Mouse (Mus musculus) limb, embryonic 14.5 days (tissue): ENCODE measurements at regions not wholly inside any gene's neighbourhood (a gene's known extent, or its start where the extent isn't known, plus 50 kb on each side); places are given as distances from the start of the nearest gene placed in this dataset.

Source experiments
- ATAC-seq: fragments of 200-750 bp; cut with Nextera tagmentation; 2 replicates; pipeline ENCODE4 v1.8.0; 2017; ENCODE audit warnings: low read depth, moderate number of reproducible peaks, moderate TSS enrichment; ENCODE audit not compliant: low FRiP score
- DNase-seq: peaks from one replicate; pipeline ENCODE4 v3.0.0-alpha.2; 2015; ENCODE audit warnings: low spot score
- H3K27ac ChIP-seq: fragments of 300-500 bp; sonication (generic); replicated peaks from 2 replicates; pipeline ENCODE4 v1.5.1; 2014; ENCODE audit warnings: low read depth, mild to moderate bottlenecking, low read length, moderate library complexity, mixed read lengths
- H3K27me3 ChIP-seq: fragments of 300-500 bp; sonication (generic); 2 replicates; pipeline ENCODE4 v1.6.1; 2014; ENCODE audit warnings: low read length, mixed read lengths; ENCODE audit not compliant: control insufficient read depth, insufficient read depth
- H3K36me3 ChIP-seq: fragments of 300-500 bp; sonication (generic); 2 replicates; pipeline ENCODE4 v1.6.1; 2014; ENCODE audit warnings: mild to moderate bottlenecking, low read length, moderate library complexity, mixed read lengths; ENCODE audit not compliant: control insufficient read depth, insufficient read depth
- H3K4me1 ChIP-seq: fragments of 300-500 bp; sonication (generic); 2 replicates; pipeline ENCODE4 v1.6.1; 2014; ENCODE audit warnings: antibody characterized with exemption, low read length, mixed read lengths; ENCODE audit not compliant: control insufficient read depth, insufficient read depth
- H3K4me2 ChIP-seq: fragments of 300-500 bp; sonication (generic); replicated peaks from 2 replicates; pipeline ENCODE4 v1.6.1; 2014; ENCODE audit warnings: low read depth, mild to moderate bottlenecking, low read length, moderate library complexity; ENCODE audit not compliant: severe bottlenecking
- H3K4me3 ChIP-seq: fragments of 300-500 bp; sonication (generic); replicated peaks from 2 replicates; pipeline ENCODE4 v1.5.1; 2014; ENCODE audit warnings: low read length
- H3K9ac ChIP-seq: fragments of 300-500 bp; sonication (generic); 2 replicates; pipeline ENCODE4 v1.6.1; 2014; ENCODE audit warnings: mild to moderate bottlenecking, low read depth, low read length, moderate library complexity; ENCODE audit not compliant: severe bottlenecking
- H3K9me3 ChIP-seq: fragments of 300-500 bp; sonication (generic); 2 replicates; pipeline ENCODE4 v1.6.1; 2016; ENCODE audit warnings: low read length; ENCODE audit not compliant: control insufficient read depth
- POLR2A ChIP-seq: fragments of 200-500 bp; IDR thresholded peaks from 2 replicates; pipeline ENCODE4 v1.8.0; 2012; ENCODE audit warnings: inconsistent platforms, mild to moderate bottlenecking, moderate library complexity, borderline replicate concordance; ENCODE audit not compliant: insufficient read depth, insufficient read length; ENCODE audit errors: extremely low read depth
- WGBS: fragments of 180-500 bp; shearing (Covaris S2); extraction: QIAGEN DNeasy Blood & Tissue Kit; methylation state at CpG from one replicate; pipeline ENCODE4 v1.1.7; 2014; 5-methylcytosine and 5-hydroxymethylcytosine counted together

DNA sequence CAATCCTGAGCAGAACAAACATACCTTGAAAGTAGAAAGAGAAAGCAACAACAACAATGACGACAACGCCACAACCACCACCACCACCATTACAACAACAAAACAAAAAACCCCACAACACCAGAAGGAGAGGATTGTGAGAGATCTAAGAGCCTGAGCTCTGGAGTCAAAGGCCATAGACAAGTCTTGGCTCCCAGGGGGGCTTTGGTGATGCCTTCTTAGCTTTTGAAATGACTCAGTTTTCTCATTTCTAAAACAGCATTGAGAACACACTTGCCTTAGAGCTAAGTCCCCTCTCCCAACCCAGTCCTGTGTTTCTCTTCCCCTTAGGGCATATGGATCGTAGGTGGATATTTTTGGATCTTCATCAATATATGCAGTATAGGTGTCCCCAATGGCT, 112.2 kb downstream of the Kif20b start:
- no peak overlapping the region for H3K4me2 ChIP-seq
- H3K4me1 ChIP-seq, result no peaks in the 10 kb centered on the region
- no peak overlapping the region for H3K27ac ChIP-seq
- no peaks in the 10 kb centered on the region for H3K27me3 ChIP-seq
- TF ChIP-seq POLR2A, result no peak
- ATAC-seq (no peak), DNase-seq (no peak)
- no peak overlapping the region for H3K9ac ChIP-seq
- no peak overlapping the region for H3K4me3 ChIP-seq
- no peaks in the 10 kb centered on the region for H3K36me3 ChIP-seq
- 97% methylated on average over 3 of the region's 3 CpGs for WGBS
- no peaks in the 10 kb centered on the region for H3K9me3 ChIP-seq

DNA sequence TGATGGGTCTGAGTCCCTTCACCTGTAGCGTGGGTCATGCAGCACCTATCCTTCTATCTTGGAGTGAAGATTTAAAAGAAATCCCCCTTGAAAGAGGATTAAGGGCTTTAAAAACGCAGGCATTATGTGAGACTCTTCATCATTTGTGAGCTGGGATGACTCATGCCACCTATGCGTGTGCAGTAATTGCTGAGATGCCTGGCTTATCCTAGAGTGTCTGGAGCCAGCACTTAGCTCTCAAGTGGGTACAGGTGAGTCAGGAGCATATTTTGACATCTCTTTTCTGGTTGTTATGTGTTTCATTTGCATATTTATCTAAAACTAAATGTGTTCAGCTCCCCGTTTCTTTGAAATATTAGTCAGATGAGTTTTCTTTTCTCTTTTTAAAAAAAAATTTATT, 123.4 kb downstream of the Kif20b start:
- Histone ChIP-seq H3K9me3 (no peaks in the 10 kb centered on the region), H3K36me3 (no peaks in the 10 kb centered on the region), H3K4me3 (no peak overlapping the region), H3K4me1 (no peaks in the 10 kb centered on the region), H3K27me3 (no peaks in the 10 kb centered on the region), H3K4me2 (no peak overlapping the region), H3K9ac (no peak overlapping the region), H3K27ac (no peak overlapping the region)
- no peak for TF ChIP-seq POLR2A
- ATAC-seq, result no peak
- DNase-seq, result no peak
- 80% methylated on average over 4 of the region's 4 CpGs for WGBS

DNA sequence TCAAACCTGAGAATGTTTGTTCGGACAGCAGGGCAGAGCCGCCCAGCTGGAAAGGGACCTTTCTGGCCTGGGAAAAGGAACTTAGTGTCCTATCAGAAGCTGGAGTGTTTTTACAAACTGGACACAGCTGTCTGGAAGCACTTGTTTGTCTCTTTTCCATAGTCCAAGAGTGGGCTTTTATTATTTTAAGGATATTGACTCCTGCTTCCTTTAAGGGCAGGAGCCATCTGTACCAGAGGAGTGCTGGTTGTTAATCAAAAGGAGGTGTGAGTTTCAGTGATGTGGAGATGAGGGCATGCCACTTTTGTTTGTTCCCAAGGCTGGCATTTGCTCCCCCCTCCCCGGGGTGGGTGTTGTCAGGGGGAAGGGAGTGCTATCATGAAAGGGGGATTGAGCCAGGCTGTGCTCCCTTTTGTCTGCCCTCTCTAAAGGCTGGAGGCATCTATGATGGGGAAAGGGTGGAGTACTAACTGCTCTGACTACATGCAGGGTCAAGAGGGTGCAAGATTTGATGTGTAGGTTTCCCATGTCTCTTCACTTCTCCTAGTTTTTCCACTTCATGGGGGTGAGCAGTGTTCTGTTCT, 144.3 kb downstream of the Kif20b start:
- Histone ChIP-seq H3K4me3 (no peak overlapping the region), H3K27ac (no peak overlapping the region), H3K9me3 (no peaks in the 10 kb centered on the region), H3K27me3 (no peaks in the 10 kb centered on the region), H3K36me3 (no peaks in the 10 kb centered on the region), H3K4me1 (no peaks in the 10 kb centered on the region), H3K4me2 (no peak overlapping the region), H3K9ac (no peak overlapping the region)
- TF ChIP-seq POLR2A, result no peak
- 58% methylated on average over 3 of the region's 3 CpGs for WGBS
- ATAC-seq, result no peak
- DNase-seq, result no peak

DNA sequence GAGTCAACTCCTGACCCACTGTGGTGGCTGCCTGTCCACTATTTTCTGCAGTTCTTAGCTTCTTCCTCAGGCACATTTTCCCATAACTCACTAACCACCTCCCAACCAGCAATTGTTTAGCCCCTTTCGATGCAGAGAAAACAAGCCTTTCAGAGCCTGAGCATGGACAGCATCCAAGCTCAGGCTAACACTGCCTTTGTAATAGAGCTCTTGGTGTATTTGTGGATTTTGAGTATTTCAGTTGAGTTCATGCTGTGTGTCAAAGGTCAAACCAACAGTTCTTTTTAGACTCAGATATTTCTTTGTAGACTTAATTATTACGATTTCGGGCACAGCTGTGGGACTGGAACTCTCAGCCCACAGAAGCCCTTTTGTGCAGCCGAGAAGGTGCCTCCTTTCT, 159.0 kb downstream of the Kif20b start:
- H3K4me3 ChIP-seq, result no peak overlapping the region
- H3K4me1 ChIP-seq, result no peaks in the 10 kb centered on the region
- H3K27me3 ChIP-seq, result no peaks in the 10 kb centered on the region
- TF ChIP-seq POLR2A, result no peak
- WGBS, result 67% methylated on average over 4 of the region's 4 CpGs
- DNase-seq (no peak), ATAC-seq (no peak)
- no peaks in the 10 kb centered on the region for H3K9me3 ChIP-seq
- H3K27ac ChIP-seq, result no peak overlapping the region
- H3K4me2 ChIP-seq, result no peak overlapping the region
- no peak overlapping the region for H3K9ac ChIP-seq
- no peaks in the 10 kb centered on the region for H3K36me3 ChIP-seq

DNA sequence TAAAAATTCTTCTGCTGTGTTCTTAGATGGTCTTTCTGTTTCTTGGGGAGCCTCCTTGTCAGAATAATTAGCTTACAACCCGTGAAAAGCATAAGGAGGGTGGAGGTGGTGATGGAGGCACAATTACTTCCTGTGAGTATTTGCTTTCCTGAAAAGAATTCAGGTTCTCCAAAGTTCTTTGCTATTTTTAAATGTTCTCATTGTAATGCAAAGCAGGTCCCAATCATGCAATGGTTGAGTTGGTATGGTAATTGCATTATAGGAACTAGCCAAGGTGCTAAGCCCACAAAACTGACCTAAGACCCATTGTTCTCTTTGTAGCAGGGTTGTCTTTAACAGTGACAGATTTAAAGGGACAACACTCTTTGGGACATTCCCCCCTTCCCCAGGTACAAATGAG, 179.1 kb downstream of the Kif20b start:
- ATAC-seq (no peak), DNase-seq (no peak)
- Histone ChIP-seq H3K9ac (no peak overlapping the region), H3K36me3 (no peaks in the 10 kb centered on the region), H3K4me2 (no peak overlapping the region), H3K9me3 (no peaks in the 10 kb centered on the region), H3K4me1 (no peaks in the 10 kb centered on the region), H3K4me3 (no peak overlapping the region), H3K27ac (no peak overlapping the region), H3K27me3 (no peaks in the 10 kb centered on the region)
- 31% methylated on average over 1 of the region's 1 CpGs for WGBS
- no peak for TF ChIP-seq POLR2A

DNA sequence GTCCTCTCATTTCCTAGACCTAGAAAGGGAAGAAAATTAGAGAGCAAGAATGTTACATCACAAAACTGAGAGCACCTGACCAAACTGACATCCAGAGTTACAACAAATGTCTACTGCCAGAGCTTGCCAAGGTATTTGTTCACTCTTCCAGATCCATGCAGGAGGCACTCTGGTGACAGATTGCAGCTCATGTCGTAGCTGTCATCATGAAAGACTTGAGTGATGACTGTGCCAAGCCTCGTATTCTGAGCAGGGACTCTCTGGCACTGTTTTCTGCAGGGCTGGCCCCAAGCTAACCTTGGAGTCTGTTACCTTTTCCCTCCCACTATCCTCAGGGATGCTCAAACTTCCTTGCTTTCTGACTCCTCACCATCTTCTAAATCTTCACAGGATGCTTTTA, 192.2 kb downstream of the Kif20b start:
- Histone ChIP-seq H3K9ac (no peak overlapping the region), H3K4me1 (no peaks in the 10 kb centered on the region), H3K27me3 (no peaks in the 10 kb centered on the region), H3K9me3 (no peaks in the 10 kb centered on the region), H3K36me3 (no peaks in the 10 kb centered on the region), H3K4me2 (no peak overlapping the region), H3K4me3 (no peak overlapping the region), H3K27ac (no peak overlapping the region)
- DNase-seq, result no peak
- no peak for TF ChIP-seq POLR2A
- no peak for ATAC-seq
- 54% methylated on average over 2 of the region's 2 CpGs for WGBS
